Mouse (Mus musculus) neural tube, embryonic 13.5 days (tissue): Measurements from ENCODE around the gene Soga3. TPM values are rescaled to one million over a fixed set of nuclear protein-coding genes. Genes with fewer than 3 reads are reported as not detected.
A peak's percentile ranks its signal among the peaks of the same experiment; 100 is the strongest.

ENCODE experiments used
- ATAC-seq: fragments of 200-750 bp; cut with Nextera tagmentation; 2 replicates; pipeline ENCODE4 v1.8.0; 2017; ENCODE audit warnings: low read depth, mild to moderate bottlenecking, moderate TSS enrichment, moderate library complexity
- H3K27ac ChIP-seq: fragments of 300-500 bp; sonication (generic); replicated peaks from 2 replicates; pipeline ENCODE4 v1.5.1; 2015; ENCODE audit warnings: moderate library complexity, mild to moderate bottlenecking, inconsistent platforms
- H3K27me3 ChIP-seq: fragments of 300-500 bp; sonication (generic); 2 replicates; pipeline ENCODE4 v1.6.1; 2015; ENCODE audit warnings: mild to moderate bottlenecking, inconsistent platforms
- H3K36me3 ChIP-seq: fragments of 300-500 bp; sonication (generic); 2 replicates; pipeline ENCODE4 v1.6.1; 2015; ENCODE audit warnings: mild to moderate bottlenecking, inconsistent platforms
- H3K4me1 ChIP-seq: fragments of 300-500 bp; sonication (generic); replicated peaks from 2 replicates; pipeline ENCODE4 v1.6.1; 2015; ENCODE audit warnings: inconsistent platforms
- H3K4me2 ChIP-seq: fragments of 300-500 bp; sonication (generic); 2 replicates; pipeline ENCODE4 v1.6.1; 2015; ENCODE audit warnings: inconsistent platforms, mild to moderate bottlenecking, moderate library complexity
- H3K4me3 ChIP-seq: fragments of 300-500 bp; sonication (generic); 2 replicates; pipeline ENCODE4 v1.5.1; 2015; ENCODE audit warnings: mild to moderate bottlenecking, inconsistent platforms
- H3K9ac ChIP-seq: fragments of 300-500 bp; sonication (generic); 2 replicates; pipeline ENCODE4 v1.6.1; 2015; ENCODE audit warnings: moderate library complexity, mild to moderate bottlenecking, inconsistent platforms
- H3K9me3 ChIP-seq: fragments of 300-500 bp; sonication (generic); 2 replicates; pipeline ENCODE4 v1.6.1; 2016; ENCODE audit warnings: inconsistent platforms
- WGBS: fragments of 180-500 bp; shearing (Covaris S2); methylation state at CpG from one replicate; pipeline ENCODE4 v1.1.7; 2015; 5-methylcytosine and 5-hydroxymethylcytosine counted together
- polyA plus RNA-seq: library from polyadenylated mRNA; unstranded; fragments of >200 nt; fragmentation: Nextera tagmentation; extraction: Ambion mirVana; gene quantifications from 2 replicates; pipeline ENCODE4 v1.2.1, GENCODE M21; 2015

Soga3 gene
- polyA plus RNA-seq, 1 experiment from 2014 or later: 91.9 TPM

GRCm38 (mm10) chr10:29175656-29176055, 32.0 kb downstream of the Soga3 start:
- Histone ChIP-seq H3K4me3 (no peak overlapping the region), H3K36me3 (peaks cover 68% of the 10 kb centered on the region), H3K27ac (no peak overlapping the region), H3K9me3 (0 out of 2 replicates have a peak, but pooled peaks cover 8% of the 10 kb centered on the region), H3K27me3 (no peaks in the 10 kb centered on the region), H3K4me1 (peaks cover 13% of the 10 kb centered on the region; the same call in 1 of the 2 replicates), H3K9ac (no peak overlapping the region), H3K4me2 (no peak overlapping the region)
- ATAC-seq: no peak
- WGBS: 75% methylated on average over 3 of the region's 3 CpGs

GRCm38 (mm10) chr10:29176881-29177280, 33.2 kb downstream of the Soga3 start:
- Histone ChIP-seq H3K27ac (no peak overlapping the region), H3K4me1 (peaks cover 13% of the 10 kb centered on the region; the same call in 1 of the 2 replicates), H3K27me3 (no peaks in the 10 kb centered on the region), H3K4me3 (no peak overlapping the region), H3K9me3 (no peaks in the 10 kb centered on the region), H3K9ac (no peak overlapping the region), H3K36me3 (peaks cover 67% of the 10 kb centered on the region), H3K4me2 (no peak overlapping the region)
- ATAC-seq: no peak
- 84% methylated on average over 4 of the region's 4 CpGs for WGBS

GRCm38 (mm10) chr10:29178003-29178402, 34.4 kb downstream of the Soga3 start:
- no peak for ATAC-seq
- H3K27ac ChIP-seq: no peak overlapping the region
- H3K36me3 ChIP-seq: peaks cover 70% of the 10 kb centered on the region
- WGBS: 46% methylated on average over 2 of the region's 2 CpGs
- H3K9me3 ChIP-seq: no peaks in the 10 kb centered on the region
- H3K4me3 ChIP-seq: no peak overlapping the region
- H3K27me3 ChIP-seq: no peaks in the 10 kb centered on the region
- H3K4me2 ChIP-seq: no peak overlapping the region
- no peak overlapping the region for H3K9ac ChIP-seq
- H3K4me1 ChIP-seq: peaks cover 10% of the 10 kb centered on the region; the same call in 1 of the 2 replicates

DNA sequence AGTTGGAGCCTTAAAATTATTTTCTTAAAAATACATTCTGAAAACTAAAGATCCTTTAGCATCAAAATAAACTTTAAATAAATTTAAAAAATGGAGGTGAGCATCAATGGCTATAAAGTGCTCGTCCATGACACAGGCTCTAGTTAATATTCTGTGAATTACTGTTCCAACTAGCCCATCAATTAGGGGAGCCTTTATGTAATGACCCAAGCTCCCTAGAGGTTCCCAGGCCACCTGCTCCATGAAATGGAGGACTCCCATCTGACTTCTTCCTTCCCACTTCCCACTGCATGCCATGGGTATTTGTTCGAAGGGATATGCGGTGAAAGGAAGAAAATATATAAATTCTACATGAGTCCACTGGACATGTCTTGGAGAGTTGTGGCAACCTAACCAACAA, 36.6 kb downstream of the Soga3 start:
- peak; percentile 64; the same call in 1 of the 2 replicates for ATAC-seq
- H3K27ac ChIP-seq: no peak overlapping the region
- no peaks in the 10 kb centered on the region for H3K27me3 ChIP-seq
- H3K4me3 ChIP-seq: no peak overlapping the region
- H3K9me3 ChIP-seq: no peaks in the 10 kb centered on the region
- H3K9ac ChIP-seq: no peak overlapping the region
- 0 out of 2 replicates have a peak, but pooled peaks cover 4% of the 10 kb centered on the region for H3K4me1 ChIP-seq
- no peak overlapping the region for H3K4me2 ChIP-seq
- WGBS: 46% methylated on average over 3 of the region's 3 CpGs
- peaks cover 66% of the 10 kb centered on the region for H3K36me3 ChIP-seq

- H3K9ac ChIP-seq: no peak overlapping the region
- H3K9me3 ChIP-seq: no peaks in the 10 kb centered on the region
- H3K4me2 ChIP-seq: no peak overlapping the region
- peaks cover 57% of the 10 kb centered on the region for H3K36me3 ChIP-seq
- H3K27me3 ChIP-seq: no peaks in the 10 kb centered on the region
- ATAC-seq: no peak
- whole genome bisulfite sequencing: 82% methylated on average over 2 of the region's 2 CpGs
- no peak overlapping the region for H3K4me3 ChIP-seq
- H3K27ac ChIP-seq: no peak overlapping the region
- H3K4me1 ChIP-seq: 0 out of 2 replicates have a peak, but pooled peaks cover 4% of the 10 kb centered on the region
These were observed 37.4 kb downstream of the Soga3 start for GRCm38 (mm10) chr10:29181046-29181445.

- Histone ChIP-seq H3K4me2 (no peak overlapping the region), H3K9me3 (no peaks in the 10 kb centered on the region; the same call in 1 of the 2 replicates), H3K27ac (no peak overlapping the region), H3K4me1 (0 out of 2 replicates have a peak, but pooled peaks cover 2% of the 10 kb centered on the region), H3K36me3 (peaks cover 58% of the 10 kb centered on the region), H3K9ac (no peak overlapping the region), H3K27me3 (no peaks in the 10 kb centered on the region), H3K4me3 (no peak overlapping the region)
- ATAC-seq: no peak
These were observed 50.1 kb downstream of the Soga3 start for GRCm38 (mm10) chr10:29193769-29194168.

DNA sequence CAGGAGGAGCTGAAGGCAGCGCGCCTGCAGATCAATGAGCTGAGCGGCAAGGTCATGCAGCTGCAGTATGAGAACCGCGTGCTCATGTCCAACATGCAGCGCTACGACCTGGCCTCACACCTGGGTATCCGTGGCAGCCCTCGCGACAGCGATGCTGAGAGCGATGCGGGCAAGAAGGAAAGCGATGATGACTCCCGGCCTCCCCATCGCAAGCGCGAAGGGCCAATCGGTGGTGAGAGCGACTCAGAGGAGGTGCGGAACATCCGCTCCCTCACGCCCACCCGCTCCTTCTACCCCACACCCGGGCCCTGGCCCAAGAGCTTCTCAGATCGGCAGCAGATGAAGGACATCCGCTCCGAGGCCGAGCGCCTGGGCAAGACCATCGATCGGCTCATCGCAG, 53.2 kb downstream of the Soga3 start:
- H3K9ac ChIP-seq: no peak overlapping the region

DNA sequence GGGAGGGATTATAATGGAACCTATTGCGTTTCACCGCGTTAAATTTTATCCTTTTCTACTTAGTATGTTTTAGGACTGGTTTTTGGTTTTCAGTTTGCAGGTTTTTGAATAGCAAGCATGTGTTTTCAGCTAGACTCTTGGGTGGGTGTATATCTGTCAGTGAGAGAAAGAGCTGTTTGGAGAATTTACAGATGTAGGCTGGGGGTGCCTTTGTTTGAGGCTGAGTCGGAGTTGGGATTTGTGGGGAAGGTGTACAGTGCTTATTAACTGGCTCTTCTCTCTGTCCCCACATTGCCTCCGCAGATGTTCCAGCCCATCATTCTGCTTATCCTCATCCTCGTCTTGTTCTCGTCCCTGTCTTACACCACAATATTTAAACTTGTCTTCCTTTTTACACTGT, 55.0 kb downstream of the Soga3 start, which contains the start of gene Gm49353:
Gene Gm49353, plus strand, starts transcription at position 313 of the 400 bp plus-strand sequence.
- Histone ChIP-seq H3K36me3 (peaks cover 79% of the 10 kb centered on the region), H3K27ac (no peak within 1 kb of the TSS), H3K4me2 (no peak within 1 kb of the TSS), H3K4me3 (no peak within 1 kb of the TSS), H3K9me3 (no peaks in the 10 kb centered on the region; the same call in 1 of the 2 replicates), H3K9ac (no peak within 1 kb of the TSS), H3K4me1 (no peaks in the 10 kb centered on the region), H3K27me3 (no peaks in the 10 kb centered on the region)
- ATAC-seq: no peak
- 83% methylated on average over 7 of the region's 7 CpGs for WGBS

More for the DNA sequence above, 53.2 kb downstream of the Soga3 start:
- H3K4me2 ChIP-seq: no peak overlapping the region
- H3K27ac ChIP-seq: no peak overlapping the region
- H3K27me3 ChIP-seq: no peaks in the 10 kb centered on the region
- no peaks in the 10 kb centered on the region; the same call in 1 of the 2 replicates for H3K9me3 ChIP-seq
- no peak overlapping the region for H3K4me3 ChIP-seq
- ATAC-seq: no peak
- peaks cover 74% of the 10 kb centered on the region for H3K36me3 ChIP-seq
- 97% methylated on average over 33 of the region's 33 CpGs for WGBS
- no peaks in the 10 kb centered on the region for H3K4me1 ChIP-seq

- no peak overlapping the region for H3K9ac ChIP-seq
- no peak overlapping the region for H3K4me3 ChIP-seq
- H3K9me3 ChIP-seq: no peaks in the 10 kb centered on the region; the same call in 1 of the 2 replicates
- peaks cover 72% of the 10 kb centered on the region for H3K36me3 ChIP-seq
- no peaks in the 10 kb centered on the region for H3K4me1 ChIP-seq
- no peak for ATAC-seq
- H3K27ac ChIP-seq: no peak overlapping the region
- H3K27me3 ChIP-seq: no peaks in the 10 kb centered on the region
- H3K4me2 ChIP-seq: no peak overlapping the region
- 77% methylated on average over 3 of the region's 3 CpGs for WGBS
These were observed 56.2 kb downstream of the Soga3 start for GRCm38 (mm10) chr10:29199835-29200234.

DNA sequence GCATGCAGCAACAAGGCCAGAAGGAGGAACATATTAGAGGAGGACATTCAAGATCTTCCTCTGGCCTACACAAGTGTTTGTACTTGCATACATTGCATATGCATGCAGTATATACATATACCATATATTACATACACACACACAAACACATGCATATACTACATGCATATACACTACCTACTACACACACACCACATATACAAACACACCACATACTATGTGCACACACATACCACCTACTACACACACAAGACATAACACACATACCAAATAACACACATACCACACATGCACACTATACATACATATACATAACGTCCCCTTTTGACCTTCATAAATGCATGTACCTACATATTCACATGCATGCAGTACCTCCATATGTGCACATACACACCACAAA, 57.0 kb downstream of the Soga3 start:
- H3K27me3 ChIP-seq: no peaks in the 10 kb centered on the region
- H3K36me3 ChIP-seq: peaks cover 69% of the 10 kb centered on the region
- H3K9me3 ChIP-seq: no peaks in the 10 kb centered on the region; the same call in 1 of the 2 replicates
- no peak overlapping the region for H3K9ac ChIP-seq
- WGBS: 94% methylated on average over 1 of the region's 1 CpGs
- ATAC-seq: peak; percentile 32; the same call in 1 of the 2 replicates
- H3K4me2 ChIP-seq: no peak overlapping the region
- no peak overlapping the region for H3K4me3 ChIP-seq
- H3K27ac ChIP-seq: no peak overlapping the region
- H3K4me1 ChIP-seq: no peaks in the 10 kb centered on the region

GRCm38 (mm10) chr10:29206730-29207129, 63.1 kb downstream of the Soga3 start:
- H3K27me3 ChIP-seq: no peaks in the 10 kb centered on the region
- peak; percentile 62; the same call in 1 of the 2 replicates for ATAC-seq
- H3K9ac ChIP-seq: no peak overlapping the region
- peaks cover 20% of the 10 kb centered on the region for H3K36me3 ChIP-seq
- no peak overlapping the region for H3K4me2 ChIP-seq
- H3K9me3 ChIP-seq: no peaks in the 10 kb centered on the region
- H3K4me1 ChIP-seq: peaks cover 11% of the 10 kb centered on the region; the same call in 1 of the 2 replicates
- no peak overlapping the region for H3K27ac ChIP-seq
- H3K4me3 ChIP-seq: no peak overlapping the region

DNA sequence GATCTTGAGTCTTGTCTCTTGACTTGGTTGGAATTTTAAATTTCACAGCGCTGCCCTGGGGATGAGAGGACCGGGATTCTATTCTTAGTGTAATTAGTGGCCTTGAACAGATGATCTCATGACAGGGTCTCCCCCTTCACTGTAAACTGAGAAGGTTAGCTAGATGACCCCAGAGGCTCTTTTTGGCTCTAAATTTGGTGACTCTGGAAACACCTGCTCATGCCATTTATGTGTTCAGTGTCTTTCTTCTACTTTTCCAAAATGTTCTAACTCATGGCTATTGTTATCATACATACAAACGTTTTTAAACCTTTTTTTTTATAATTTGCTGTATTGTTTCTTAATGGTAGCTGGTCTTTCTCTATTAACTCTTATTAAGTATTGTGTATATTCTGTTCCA, 65.1 kb downstream of the Soga3 start:
- no peaks in the 10 kb centered on the region for H3K27me3 ChIP-seq
- peaks cover 14% of the 10 kb centered on the region; the same call in 1 of the 2 replicates for H3K36me3 ChIP-seq
- 41% methylated on average over 3 of the region's 3 CpGs for WGBS
- peaks cover 12% of the 10 kb centered on the region; the same call in 1 of the 2 replicates for H3K4me1 ChIP-seq
- no peak overlapping the region for H3K27ac ChIP-seq
- no peak overlapping the region for H3K4me3 ChIP-seq
- no peak overlapping the region for H3K9ac ChIP-seq
- no peak overlapping the region for H3K4me2 ChIP-seq
- ATAC-seq: no peak
- no peaks in the 10 kb centered on the region for H3K9me3 ChIP-seq

DNA sequence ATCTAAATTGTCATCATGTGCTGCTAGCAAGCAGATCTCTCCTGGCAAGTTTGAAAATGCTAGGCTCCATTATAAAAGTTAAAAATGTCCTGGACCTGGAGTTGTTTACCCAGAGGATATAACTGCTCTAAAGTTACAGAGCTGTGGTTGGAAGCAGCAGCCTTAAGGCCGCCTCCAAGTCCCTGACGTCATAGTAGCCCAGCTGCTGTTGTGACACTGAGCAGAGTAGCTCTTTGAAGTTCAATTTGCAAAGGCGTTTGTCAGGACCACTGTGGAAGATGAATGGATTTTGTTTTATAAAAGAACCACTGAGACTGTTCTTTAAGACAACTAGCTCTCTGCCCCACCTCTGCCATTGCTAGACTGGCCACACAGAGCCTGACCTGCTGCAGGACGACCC, 67.8 kb downstream of the Soga3 start, which contains the start of gene 9330159F19Rik:
Gene 9330159F19Rik, plus strand, starts transcription at position 154 of the 400 bp plus-strand sequence.
- Histone ChIP-seq H3K4me1 (peaks cover 12% of the 10 kb centered on the region; the same call in 1 of the 2 replicates), H3K4me3 (no peak within 1 kb of the TSS), H3K9ac (no peak within 1 kb of the TSS), H3K36me3 (peaks cover 6% of the 10 kb centered on the region; the same call in 1 of the 2 replicates), H3K27ac (0 out of 2 replicates have a peak within 1 kb of the TSS, but pooled peaks have one; percentile 25), H3K27me3 (no peaks in the 10 kb centered on the region), H3K4me2 (no peak within 1 kb of the TSS), H3K9me3 (no peaks in the 10 kb centered on the region)
- peak; percentile 77 for ATAC-seq
- 7% methylated on average over 4 of the region's 4 CpGs for WGBS
